Mouse (Mus musculus) central nervous system, embryonic 14 days (tissue): ENCODE data around the gene Pprc1. TPM values are rescaled to one million over a fixed set of nuclear protein-coding genes. Genes with fewer than 3 reads are reported as not detected.

ENCODE experiments used
- polyA plus RNA-seq: library from polyadenylated mRNA; depleted of rRNA; stranded (reverse); fragments of >200 nt; gene quantifications from 2 replicates; pipeline ENCODE4 v1.2.3, GENCODE M21; 2012; rRNA removed

The Pprc1 gene
- 28.8 and 34.4 TPM in 2 replicates for polyA plus RNA-seq

GRCm38 (mm10) chr19:46044271-46044992 is at the start of gene Pprc1:
Gene Pprc1 (plus strand): TSS chr19:46044886.

DNA sequence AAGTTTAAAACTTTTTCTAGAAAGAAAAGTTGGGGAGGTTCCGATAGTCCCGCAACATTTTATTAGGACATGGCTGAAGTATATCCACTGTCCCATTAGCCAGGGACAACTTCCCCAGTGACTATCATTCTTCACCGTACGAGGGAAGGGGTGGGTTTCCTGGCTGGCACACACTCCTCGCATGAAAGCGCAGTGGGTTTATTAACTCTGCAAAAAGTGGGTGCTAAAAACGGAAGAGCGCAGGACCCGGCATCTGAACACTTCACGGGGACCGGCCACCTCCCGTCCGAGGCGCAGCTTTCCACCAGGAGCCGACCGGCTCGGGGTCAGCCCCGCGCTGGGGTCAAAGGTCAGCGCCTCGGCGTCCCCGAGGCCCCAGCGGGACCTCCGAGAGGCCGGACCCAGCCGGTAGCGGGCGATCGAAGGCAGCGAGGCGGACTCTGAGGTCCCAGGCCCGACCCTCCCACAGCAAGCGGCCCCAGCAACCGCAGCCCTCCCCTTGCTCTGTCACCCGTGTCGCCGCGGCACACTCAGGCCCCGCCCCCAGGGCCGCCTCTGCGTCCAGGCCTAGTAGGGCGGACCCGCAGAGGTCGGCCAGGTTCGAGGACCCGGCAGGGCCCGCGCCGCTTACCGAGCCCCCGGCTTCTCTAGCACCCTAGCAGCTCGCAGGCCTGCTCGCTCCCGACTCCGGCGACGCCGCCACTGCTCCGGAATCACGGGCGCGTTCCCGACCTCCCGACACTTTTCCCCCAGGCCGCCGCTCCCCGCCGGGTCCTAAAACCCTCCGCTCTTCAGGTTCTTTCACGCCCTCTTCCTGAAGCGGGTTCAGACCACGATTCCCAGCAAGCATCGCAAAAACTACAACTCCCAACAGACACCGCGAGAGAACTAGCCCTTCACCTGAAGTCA is 46.6 kb upstream of the Pprc1 start, which contains the start of gene Armh3:
Gene Armh3 (minus strand): TSS at position 704 of the 909 bp plus-strand sequence.

GRCm38 (mm10) chr19:46003371-46004226 is 41.1 kb upstream of the Pprc1 start, which contains the start of gene Hps6:
Gene Hps6 (plus strand): TSS chr19:46003508.

DNA sequence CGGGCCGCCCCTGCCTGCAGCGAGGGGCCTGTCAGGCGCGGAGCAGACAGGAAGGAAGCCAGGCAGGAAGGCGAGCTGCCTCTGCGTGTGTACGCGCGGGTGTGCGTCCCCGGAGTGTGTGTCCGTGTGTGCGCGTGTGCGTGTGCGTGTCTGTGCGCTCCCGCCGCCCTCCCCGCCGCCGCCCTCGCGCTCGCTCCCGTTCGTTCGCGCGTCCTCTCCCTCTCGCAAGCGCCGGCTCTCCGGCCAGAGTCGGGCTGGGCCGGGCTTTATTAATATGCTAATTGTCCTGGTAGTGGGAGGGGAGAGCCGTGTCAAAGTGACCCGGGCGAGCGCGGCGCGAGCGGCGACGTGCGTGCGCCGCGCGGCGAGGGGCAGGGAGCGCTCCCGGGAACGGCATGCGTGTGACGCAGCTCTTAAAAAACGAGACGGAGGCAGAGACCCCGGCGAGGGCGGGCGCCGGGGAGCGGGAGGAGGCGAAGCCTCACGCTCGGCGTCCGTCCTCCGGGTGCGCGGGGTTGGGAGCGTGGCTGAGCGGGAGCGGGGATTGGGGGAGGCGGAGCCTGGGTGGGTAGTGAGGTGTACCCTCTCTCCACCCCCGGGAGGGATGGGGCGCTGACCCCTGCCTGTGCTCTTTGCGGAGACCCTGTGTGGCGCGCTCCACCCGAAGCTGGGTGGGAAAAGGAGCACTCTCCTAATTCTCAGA is 458 bp downstream of the Pprc1 start, which contains the start of gene Ldb1:
Gene Ldb1 (minus strand): TSS at position 222 of the 703 bp plus-strand sequence.

DNA sequence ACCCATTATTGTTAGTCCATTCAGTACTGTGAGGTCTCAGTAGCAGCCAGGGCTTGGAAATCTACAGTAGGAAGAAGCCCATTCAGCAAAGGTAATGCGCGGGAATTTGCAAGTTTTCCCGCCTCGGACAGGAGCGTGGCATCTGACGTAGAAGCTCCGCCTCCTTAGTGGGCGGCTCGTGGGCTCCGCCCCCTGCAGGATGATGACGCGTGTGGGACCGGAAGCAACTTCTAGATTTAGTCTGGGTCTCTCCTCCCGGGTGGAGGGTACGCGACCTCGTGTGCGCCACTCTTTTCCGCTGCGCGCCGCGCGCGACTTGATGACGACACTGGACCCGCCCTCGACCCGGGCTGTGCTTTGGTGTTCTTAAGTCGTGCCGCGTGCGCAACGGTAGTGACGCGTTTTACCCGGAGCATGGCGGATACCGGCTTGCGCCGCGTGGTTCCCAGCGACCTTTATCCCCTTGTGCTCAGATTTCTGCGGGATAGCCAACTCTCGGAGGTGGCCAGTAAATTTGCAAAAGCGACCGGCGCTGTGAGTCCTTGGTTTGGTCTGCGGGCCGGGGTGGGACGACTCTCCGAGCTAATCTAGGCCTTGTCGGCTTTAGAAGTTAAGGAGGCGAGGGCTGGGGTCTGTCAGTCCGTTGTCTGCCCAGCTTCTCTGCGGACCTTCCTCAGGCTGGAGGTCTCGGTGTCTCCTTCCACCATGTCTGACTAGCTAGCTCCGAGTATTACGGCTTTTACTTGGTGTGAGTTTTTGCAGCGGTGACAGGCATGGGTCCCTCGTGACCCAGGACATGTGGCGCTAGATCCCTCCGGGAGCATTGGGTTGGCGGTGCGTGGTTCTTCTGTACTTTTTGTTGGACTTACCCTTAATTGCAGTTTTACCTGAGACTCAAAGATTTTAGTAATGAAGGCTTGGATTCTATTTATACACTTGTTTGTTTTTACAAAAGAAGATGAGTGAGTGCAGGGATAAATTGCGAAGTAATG is 31.2 kb downstream of the Pprc1 start, which contains the start of gene Nolc1:
Gene Nolc1 (plus strand): TSS at position 248 of the 992 bp plus-strand sequence.

Other genes starting within 250 kb of the Pprc1 start
- gene Kcnip2, start 228.8 kb upstream of the Pprc1 start, polyA plus RNA-seq: 8.2 TPM in 2 replicates
- 18.4 and 19.2 TPM in 2 replicates for gene Armh3, start 46.4 kb upstream of the Pprc1 start, polyA plus RNA-seq
- 1.5 and 2.1 TPM in 2 replicates for gene Hps6, start 41.4 kb upstream of the Pprc1 start, polyA plus RNA-seq
- 437 and 513 TPM in 2 replicates for gene Ldb1, start 328 bp downstream of the Pprc1 start, polyA plus RNA-seq
- gene Nolc1, start 31.0 kb downstream of the Pprc1 start, polyA plus RNA-seq: 63.6 and 64.1 TPM in 2 replicates
- gene Elovl3, start 87.0 kb downstream of the Pprc1 start, polyA plus RNA-seq: not detected in 2 replicates
- 1.5 and 3.9 TPM in 2 replicates for gene Pitx3, start 103.4 kb downstream of the Pprc1 start, polyA plus RNA-seq
- gene Gbf1, start 107.6 kb downstream of the Pprc1 start, polyA plus RNA-seq: 74.4 and 83.3 TPM in 2 replicates